In genomic region chr5:24408651-24409050, GRCm38 (mm10) we compare ENCODE assay signal across 17 mouse cellular contexts. TPM values are rescaled to one million over a fixed set of nuclear protein-coding genes. Genes with fewer than 3 reads are reported as not detected.
DNase-seq lines count a peak whose midpoint lies in the region; ATAC-seq and TF ChIP-seq lines count a peak whose summit lies in the region.
"Had no signal": no experiment of that assay in that cellular context is flagged by ENCODE, and none has a peak within 500 bp of the region (broad histone marks: within the 10 kb centered on the region; RNA-seq: fewer than 3 reads in every experiment).

No protein-coding gene starts in this region.

- H3K4me2 ChIP-seq in heart, postnatal 0 days (ENCODE audit: low read depth, low read length): no peak overlapping the region
- H3K4me2 ChIP-seq in stomach, postnatal 0 days (replicated peaks; ENCODE audit: low read depth): no peak overlapping the region
- H3K4me2 ChIP-seq: embryonic facial prominence, embryonic 13.5 days; forebrain, embryonic 15.5 days; hindbrain, embryonic 14.5 days; intestine, embryonic 15.5 days; liver, embryonic 15.5 days; midbrain, embryonic 12.5 days had no signal

- H3K27ac ChIP-seq in heart, postnatal 0 days (ENCODE audit: low read depth): no peak overlapping the region
- no peak overlapping the region for H3K27ac ChIP-seq in stomach, postnatal 0 days (replicated peaks)
- H3K27ac ChIP-seq: embryonic facial prominence, embryonic 13.5 days; forebrain, embryonic 15.5 days; hindbrain, embryonic 14.5 days; intestine, embryonic 15.5 days; liver, embryonic 15.5 days; midbrain, embryonic 12.5 days had no signal

- no peak for TF ChIP-seq EP300 in heart, postnatal 0 days (IDR thresholded peaks at IDR 0.05; ENCODE audit: low read depth)
- TF ChIP-seq EP300 in stomach, postnatal 0 days (optimal IDR thresholded peaks at IDR 0.05): no peak

- DNase-seq in heart, postnatal 0 days (ENCODE audit: low spot score): peak; percentile 27
- no peak for DNase-seq in heart, adult 9 months (ENCODE audit: low spot score in 2 of 2)
- DNase-seq in kidney, postnatal 25 days: peak; percentile 27 to 58
- no peak for DNase-seq in kidney, postnatal 10 days
- DNase-seq in adrenal gland, postnatal 14 days: peak; percentile 79
- DNase-seq in stomach, postnatal 0 days (ENCODE audit: low spot score): no peak
- DNase-seq in lung, postnatal 4 days: no peak
- DNase-seq: cerebellum, adult 8-10 months; retina, postnatal 1 day had no signal

- no peaks in the 10 kb centered on the region for H3K9me3 ChIP-seq in heart, postnatal 0 days (replicated peaks; ENCODE audit: control insufficient read depth, low read length)
- no peaks in the 10 kb centered on the region for H3K9me3 ChIP-seq in stomach, postnatal 0 days (ENCODE audit: control insufficient read depth, low read length)
- H3K9me3 ChIP-seq: embryonic facial prominence, embryonic 13.5 days; forebrain, embryonic 15.5 days; intestine, embryonic 15.5 days; liver, embryonic 15.5 days; midbrain, embryonic 12.5 days had no signal

- no peaks in the 10 kb centered on the region for H3K4me1 ChIP-seq in heart, postnatal 0 days (ENCODE audit: control insufficient read depth, insufficient read depth)
- H3K4me1 ChIP-seq in stomach, postnatal 0 days (replicated peaks; ENCODE audit: control insufficient read depth, insufficient read depth): no peaks in the 10 kb centered on the region
- H3K4me1 ChIP-seq: forebrain, embryonic 15.5 days; midbrain, embryonic 12.5 days had no signal

- peak; percentile 40; the same call in 1 of the 2 replicates for ATAC-seq in heart, postnatal 0 days (ENCODE audit: insufficient read depth, low read depth)
- peak; percentile 19; the same call in 1 of the 2 replicates for ATAC-seq in stomach, postnatal 0 days (ENCODE audit: low FRiP score, low TSS enrichment)
- ATAC-seq: forebrain, embryonic 15.5 days; intestine, embryonic 15.5 days; lung, postnatal 0 days had no signal

- no peak overlapping the region for H3K9ac ChIP-seq in heart, postnatal 0 days (replicated peaks; ENCODE audit: low read depth, low read length)
- no peak overlapping the region for H3K9ac ChIP-seq in stomach, postnatal 0 days (ENCODE audit: low read length)
- H3K9ac ChIP-seq: embryonic facial prominence, embryonic 13.5 days; forebrain, embryonic 15.5 days; hindbrain, embryonic 14.5 days; intestine, embryonic 15.5 days; liver, embryonic 15.5 days; midbrain, embryonic 12.5 days had no signal

- H3K27me3 ChIP-seq in heart, postnatal 0 days (ENCODE audit: control insufficient read depth, insufficient read depth, low read length): no peaks in the 10 kb centered on the region
- H3K27me3 ChIP-seq in stomach, postnatal 0 days (ENCODE audit: control insufficient read depth, insufficient read depth, low read length): no peaks in the 10 kb centered on the region
- H3K27me3 ChIP-seq: embryonic facial prominence, embryonic 13.5 days; forebrain, embryonic 15.5 days; intestine, embryonic 15.5 days; midbrain, embryonic 12.5 days had no signal

- no peak overlapping the region for H3K4me3 ChIP-seq in heart, postnatal 0 days (ENCODE audit: low read depth, low read length)
- no peak overlapping the region for H3K4me3 ChIP-seq in stomach, postnatal 0 days (ENCODE audit: low read depth, low read length)
- H3K4me3 ChIP-seq: embryonic facial prominence, embryonic 13.5 days; forebrain, embryonic 15.5 days; intestine, embryonic 15.5 days; liver, embryonic 15.5 days; midbrain, embryonic 12.5 days had no signal

- H3K36me3 ChIP-seq in heart, postnatal 0 days (replicated peaks; ENCODE audit: control insufficient read depth, insufficient read depth, low read length): peaks cover 31% of the 10 kb centered on the region
- H3K36me3 ChIP-seq in stomach, postnatal 0 days (ENCODE audit: control insufficient read depth, insufficient read depth, low read length): peaks cover 3% of the 10 kb centered on the region
- H3K36me3 ChIP-seq: liver, embryonic 15.5 days had no signal

- 78% methylated on average over 13 of the region's 13 CpGs for whole genome bisulfite sequencing in heart, postnatal 0 days
- WGBS in stomach, postnatal 0 days: 87% methylated on average over 13 of the region's 13 CpGs

- TF ChIP-seq CTCF in heart, postnatal 0 days (IDR thresholded peaks at IDR 0.05; ENCODE audit: low read depth): no peak
- TF ChIP-seq CTCF in stomach, postnatal 0 days (IDR thresholded peaks at IDR 0.05; ENCODE audit: low read depth): no peak

RNA-seq across cellular contexts. Expression of gene Asic3, which starts 4.5 kb away (rescaled TPM):
- total RNA-seq in heart, postnatal 0 days (2014; rRNA removed; ENCODE audit: low replicate concordance): not detected in 2 replicates
- polyA plus RNA-seq in heart, postnatal 0 days (2015; fragmentation: Nextera tagmentation; extraction: Ambion mirVana): 0.08 and 0.10 TPM in 2 replicates
- total RNA-seq in adrenal gland, postnatal 14 days (2021): 1.1 TPM in 1 of 2 replicates, not detected in the other
- 0.10 TPM in 1 of 2 replicates, not detected in the other for polyA plus RNA-seq in stomach, postnatal 0 days (2015; fragmentation: Nextera tagmentation; extraction: Ambion mirVana)
- total RNA-seq: monocyte, adult 5-6 weeks had no signal
- polyA plus RNA-seq: liver, embryonic 15.5 days had no signal

RNA-seq across cellular contexts. Expression of gene Cdk5, which starts 14.7 kb away (rescaled TPM):
- 17.3 and 21.6 TPM in 2 replicates for total RNA-seq in heart, postnatal 0 days (2014; rRNA removed; ENCODE audit: low replicate concordance)
- polyA plus RNA-seq in heart, postnatal 0 days (2015; fragmentation: Nextera tagmentation; extraction: Ambion mirVana): 30.9 and 32.2 TPM in 2 replicates
- total RNA-seq in adrenal gland, postnatal 14 days (2021): 38.5 and 38.7 TPM in 2 replicates
- 29.3 and 30.5 TPM in 2 replicates for polyA plus RNA-seq in stomach, postnatal 0 days (2015; fragmentation: Nextera tagmentation; extraction: Ambion mirVana)

RNA-seq across cellular contexts. Expression of gene Slc4a2, which starts 15.0 kb away (rescaled TPM):
- 74.9 and 110 TPM in 2 replicates for total RNA-seq in heart, postnatal 0 days (2014; rRNA removed; ENCODE audit: low replicate concordance)
- 20.8 and 21.5 TPM in 2 replicates for polyA plus RNA-seq in heart, postnatal 0 days (2015; fragmentation: Nextera tagmentation; extraction: Ambion mirVana)
- 57.6 and 60.5 TPM in 2 replicates for total RNA-seq in adrenal gland, postnatal 14 days (2021)
- polyA plus RNA-seq in stomach, postnatal 0 days (2015; fragmentation: Nextera tagmentation; extraction: Ambion mirVana): 34.3 and 37.8 TPM in 2 replicates

RNA-seq across cellular contexts. Expression of gene Abcb8, which starts 15.2 kb away (rescaled TPM):
- 141 and 159 TPM in 2 replicates for total RNA-seq in heart, postnatal 0 days (2014; rRNA removed; ENCODE audit: low replicate concordance)
- 69.2 and 73.2 TPM in 2 replicates for polyA plus RNA-seq in heart, postnatal 0 days (2015; fragmentation: Nextera tagmentation; extraction: Ambion mirVana)
- total RNA-seq in adrenal gland, postnatal 14 days (2021): 80.9 and 92.2 TPM in 2 replicates
- 29.3 and 30.2 TPM in 2 replicates for polyA plus RNA-seq in stomach, postnatal 0 days (2015; fragmentation: Nextera tagmentation; extraction: Ambion mirVana)

RNA-seq across cellular contexts. Expression of gene Atg9b, which starts 16.7 kb away (rescaled TPM):
- total RNA-seq in heart, postnatal 0 days (2014; rRNA removed; ENCODE audit: low replicate concordance): 0.15 and 0.66 TPM in 2 replicates
- 0.34 and 0.47 TPM in 2 replicates for polyA plus RNA-seq in heart, postnatal 0 days (2015; fragmentation: Nextera tagmentation; extraction: Ambion mirVana)
- 0.41 and 0.60 TPM in 2 replicates for total RNA-seq in adrenal gland, postnatal 14 days (2021)
- 4.1 and 5.8 TPM in 2 replicates for polyA plus RNA-seq in stomach, postnatal 0 days (2015; fragmentation: Nextera tagmentation; extraction: Ambion mirVana)
- total RNA-seq: monocyte, adult 5-6 weeks had no signal

Comparison
In these comparisons a context has a peak if more than half of its experiments do, and no peak if none do; other contexts are left out.
1. DNase-seq: peak in heart, postnatal 0 days (single experiment), kidney, postnatal 25 days (2 of 2) and adrenal gland, postnatal 14 days (single experiment); none in heart, adult 9 months (0 of 2), kidney, postnatal 10 days (single experiment), stomach, postnatal 0 days (single experiment) and lung, postnatal 4 days (0 of 2).